Mouse (Mus musculus): ENCODE measurements around the gene Rundc3a. TPM values are rescaled to one million over a fixed set of nuclear protein-coding genes. Genes with fewer than 3 reads are reported as not detected.

Rundc3a gene
- total and polyA plus RNA-seq, 3 experiments: 0.23 to 0.66 TPM; not detected in 1

DNA sequence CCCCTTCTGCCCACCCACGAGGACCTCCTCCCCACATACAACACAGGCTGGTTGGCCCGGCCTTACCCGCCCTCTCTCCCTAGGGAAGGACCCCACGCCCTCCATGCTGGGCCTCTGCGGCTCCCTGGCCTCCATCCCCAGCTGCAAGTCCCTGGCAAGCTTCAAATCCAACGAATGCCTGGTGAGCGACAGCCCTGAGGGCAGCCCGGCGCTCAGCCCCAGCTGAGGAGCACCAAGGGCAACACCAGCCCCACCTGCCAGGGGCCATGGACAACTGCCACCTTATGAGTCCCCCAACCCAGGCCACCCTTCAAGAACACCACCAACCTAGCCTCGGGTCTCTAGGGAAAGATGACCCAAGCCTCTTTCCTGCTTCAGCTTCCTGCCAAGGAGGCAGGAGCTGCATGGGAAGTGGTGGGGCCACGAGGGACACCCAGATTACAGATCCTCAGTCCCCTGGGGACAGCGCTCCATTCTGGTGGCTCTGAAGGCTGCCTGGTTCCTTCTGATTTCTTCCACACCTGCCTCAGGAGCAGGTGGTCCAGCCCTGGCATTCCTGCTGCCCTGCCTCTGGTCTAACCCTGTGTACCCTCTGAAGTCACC is 8.8 kb downstream of the Rundc3a start:
- H3K4me3 ChIP-seq: no peak overlapping the region
- WGBS: 45% methylated on average over 12 of the region's 12 CpGs
- no peaks in the 10 kb centered on the region for H3K79me2 ChIP-seq (replicated peaks; ENCODE audit: control insufficient read depth, insufficient read depth, low read length)
- no peaks in the 10 kb centered on the region for H3K36me3 ChIP-seq (ENCODE audit: control insufficient read depth, insufficient read depth, low read length)
- no peak for DNase-seq
- H3K4me1 ChIP-seq (ENCODE audit: control insufficient read depth, insufficient read depth, low read length): peaks cover 3% of the 10 kb centered on the region
- no peak overlapping the region for H3K9ac ChIP-seq (ENCODE audit: low read depth, low read length)
- no peak overlapping the region for H3K27ac ChIP-seq
- peaks cover 8% of the 10 kb centered on the region for H3K27me3 ChIP-seq (ENCODE audit: control insufficient read depth, insufficient read depth, low read length)
- no peak for TF ChIP-seq CTCF (IDR thresholded peaks at IDR 0.05)
- TF ChIP-seq EP300 (IDR thresholded peaks at IDR 0.05; ENCODE audit: insufficient read depth, low read depth, low read length): no peak
- no peak; the same call in 1 of the 2 replicates for TF ChIP-seq POLR2A (IDR thresholded peaks at IDR 0.05; ENCODE audit: insufficient read depth, low read depth, low read length)
- intact Hi-C loops (cut with DNase I): no loop called here

GRCm38 (mm10) chr11:102403657-102404056 is 10.5 kb downstream of the Rundc3a start:
- Histone ChIP-seq H3K9ac (ENCODE audit: low read depth, low read length) (no peak overlapping the region), H3K4me1 (ENCODE audit: control insufficient read depth, insufficient read depth, low read length) (peaks cover 3% of the 10 kb centered on the region), H3K27ac (no peak overlapping the region), H3K4me3 (no peak overlapping the region), H3K36me3 (ENCODE audit: control insufficient read depth, insufficient read depth, low read length) (no peaks in the 10 kb centered on the region), H3K27me3 (ENCODE audit: control insufficient read depth, insufficient read depth, low read length) (peaks cover 8% of the 10 kb centered on the region), H3K79me2 (replicated peaks; ENCODE audit: control insufficient read depth, insufficient read depth, low read length) (no peaks in the 10 kb centered on the region)
- no peak for DNase-seq
- TF ChIP-seq EP300 (IDR thresholded peaks at IDR 0.05; ENCODE audit: insufficient read depth, low read depth, low read length): no peak
- intact Hi-C loops (cut with DNase I): no loop called here
- WGBS: 89% methylated on average over 11 of the region's 11 CpGs

- Histone ChIP-seq H3K4me1 (ENCODE audit: control insufficient read depth, insufficient read depth, low read length) (peaks cover 3% of the 10 kb centered on the region), H3K27me3 (ENCODE audit: control insufficient read depth, insufficient read depth, low read length) (peaks cover 6% of the 10 kb centered on the region), H3K79me2 (replicated peaks; ENCODE audit: control insufficient read depth, insufficient read depth, low read length) (no peaks in the 10 kb centered on the region), H3K4me3 (no peak overlapping the region), H3K36me3 (ENCODE audit: control insufficient read depth, insufficient read depth, low read length) (no peaks in the 10 kb centered on the region), H3K9ac (ENCODE audit: low read depth, low read length) (no peak overlapping the region), H3K27ac (no peak overlapping the region)
- WGBS: 88% methylated on average over 18 of the region's 18 CpGs
- TF ChIP-seq CTCF (IDR thresholded peaks at IDR 0.05): no peak
- no peak for TF ChIP-seq EP300 (IDR thresholded peaks at IDR 0.05; ENCODE audit: insufficient read depth, low read depth, low read length)
- TF ChIP-seq POLR2A (IDR thresholded peaks at IDR 0.05; ENCODE audit: insufficient read depth, low read depth, low read length): no peak
- intact Hi-C loops (cut with DNase I): no loop called here
- DNase-seq: no peak
Measured at GRCm38 (mm10) chr11:102404161-102405010, 11.2 kb downstream of the Rundc3a start.

GRCm38 (mm10) chr11:102405544-102406285 is 12.5 kb downstream of the Rundc3a start:
- Histone ChIP-seq H3K9ac (ENCODE audit: low read depth, low read length) (no peak overlapping the region), H3K4me3 (peak overlapping the region; percentile 71; the same call in 1 of the 2 replicates), H3K27me3 (ENCODE audit: control insufficient read depth, insufficient read depth, low read length) (no peaks in the 10 kb centered on the region), H3K79me2 (replicated peaks; ENCODE audit: control insufficient read depth, insufficient read depth, low read length) (no peaks in the 10 kb centered on the region), H3K27ac (no peak overlapping the region), H3K36me3 (ENCODE audit: control insufficient read depth, insufficient read depth, low read length) (no peaks in the 10 kb centered on the region), H3K4me1 (ENCODE audit: control insufficient read depth, insufficient read depth, low read length) (peaks cover 2% of the 10 kb centered on the region)
- DNase-seq: no peak
- 85% methylated on average over 11 of the region's 11 CpGs for WGBS
- TF ChIP-seq POLR2A (IDR thresholded peaks at IDR 0.05; ENCODE audit: insufficient read depth, low read depth, low read length) (no peak), EP300 (IDR thresholded peaks at IDR 0.05; ENCODE audit: insufficient read depth, low read depth, low read length) (no peak), CTCF (IDR thresholded peaks at IDR 0.05) (no peak)
- intact Hi-C loops (cut with DNase I): no loop called here

DNA sequence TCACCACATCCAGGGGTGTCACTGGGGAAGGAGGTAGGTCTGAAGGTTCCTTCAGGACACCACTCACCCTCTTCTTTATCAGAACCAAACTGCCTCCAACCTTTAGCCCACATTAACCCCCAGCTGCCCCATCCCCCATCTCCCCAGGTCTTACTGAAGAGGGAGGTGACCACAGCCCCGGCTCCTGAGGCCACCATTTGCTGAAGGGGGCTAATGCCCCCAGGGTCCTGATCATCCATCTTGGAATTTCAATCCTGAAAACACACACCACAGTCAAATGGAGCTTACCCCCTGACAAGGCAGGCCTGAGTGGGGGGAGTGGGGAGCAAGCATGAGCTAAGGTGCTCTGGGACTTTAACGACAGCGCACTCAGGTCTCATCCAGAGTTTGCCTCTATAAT is 13.2 kb downstream of the Rundc3a start:
- TF ChIP-seq POLR2A (IDR thresholded peaks at IDR 0.05; ENCODE audit: insufficient read depth, low read depth, low read length): no peak
- TF ChIP-seq CTCF (IDR thresholded peaks at IDR 0.05): no peak
- no peak for TF ChIP-seq EP300 (IDR thresholded peaks at IDR 0.05; ENCODE audit: insufficient read depth, low read depth, low read length)
- H3K27me3 ChIP-seq (ENCODE audit: control insufficient read depth, insufficient read depth, low read length): no peaks in the 10 kb centered on the region
- H3K79me2 ChIP-seq (replicated peaks; ENCODE audit: control insufficient read depth, insufficient read depth, low read length): no peaks in the 10 kb centered on the region
- DNase-seq: no peak
- peak overlapping the region; percentile 92 for H3K9ac ChIP-seq (ENCODE audit: low read depth, low read length)
- H3K36me3 ChIP-seq (ENCODE audit: control insufficient read depth, insufficient read depth, low read length): no peaks in the 10 kb centered on the region
- peaks cover 3% of the 10 kb centered on the region for H3K4me1 ChIP-seq (ENCODE audit: control insufficient read depth, insufficient read depth, low read length)
- H3K4me3 ChIP-seq: peak overlapping the region; percentile 71
- peak overlapping the region; percentile 98 for H3K27ac ChIP-seq
- intact Hi-C loops (cut with DNase I): no loop called here
- WGBS: 11% methylated on average over 3 of the region's 3 CpGs
